Mouse (Mus musculus): ENCODE data around the gene Dnmt3a. TPM values are rescaled to one million over a fixed set of nuclear protein-coding genes. Genes with fewer than 3 reads are reported as not detected.
"Not testable (repeated sequence)": the region's sequence is repeated elsewhere in the genome, so short reads cannot be mapped to it uniquely, and the experiment has no call there.

The Dnmt3a gene
- polyA plus RNA-seq, 1 experiment from 2014 or later: 95.7 TPM

GRCm38 (mm10) chr12:3917668-3918341 lies 112.0 kb downstream of the Dnmt3a start:
- ATAC-seq (ENCODE audit: low read depth): peak; percentile 47
- Histone ChIP-seq H3K9me3 (no peaks in the 10 kb centered on the region), H3K36me3 (0 out of 2 replicates have a peak, but pooled peaks cover 8% of the 10 kb centered on the region), H3K27me3 (no peaks in the 10 kb centered on the region), H3K4me3 (no peak overlapping the region), H3K4me1 (replicated peaks) (peaks cover 18% of the 10 kb centered on the region), H3K4me2 (no peak overlapping the region), H3K9ac (no peak overlapping the region), H3K27ac (replicated peaks) (no peak overlapping the region)
- WGBS: 23% methylated on average over 14 of the region's 14 CpGs

- Histone ChIP-seq H3K4me2 (no peak overlapping the region), H3K27ac (replicated peaks) (no peak overlapping the region), H3K4me3 (no peak overlapping the region), H3K27me3 (no peaks in the 10 kb centered on the region), H3K36me3 (0 out of 2 replicates have a peak, but pooled peaks cover 8% of the 10 kb centered on the region), H3K9ac (no peak overlapping the region), H3K4me1 (replicated peaks) (peaks cover 18% of the 10 kb centered on the region), H3K9me3 (no peaks in the 10 kb centered on the region)
- ATAC-seq (ENCODE audit: low read depth): no peak
- 73% methylated on average over 3 of the region's 3 CpGs for WGBS
These were observed 112.8 kb downstream of the Dnmt3a start for GRCm38 (mm10) chr12:3918577-3918976.

GRCm38 (mm10) chr12:3919423-3919822 lies 113.6 kb downstream of the Dnmt3a start:
- no peak overlapping the region for H3K4me3 ChIP-seq
- H3K9ac ChIP-seq: no peak overlapping the region
- no peaks in the 10 kb centered on the region for H3K9me3 ChIP-seq
- H3K4me2 ChIP-seq: no peak overlapping the region
- 85% methylated on average over 3 of the region's 3 CpGs for WGBS
- no peaks in the 10 kb centered on the region for H3K27me3 ChIP-seq
- H3K27ac ChIP-seq (replicated peaks): no peak overlapping the region
- no peak for ATAC-seq (ENCODE audit: low read depth)
- H3K36me3 ChIP-seq: 0 out of 2 replicates have a peak, but pooled peaks cover 3% of the 10 kb centered on the region
- H3K4me1 ChIP-seq (replicated peaks): peaks cover 18% of the 10 kb centered on the region

GRCm38 (mm10) chr12:3926127-3926526 lies 120.3 kb downstream of the Dnmt3a start:
- H3K4me2 ChIP-seq: no peak overlapping the region
- H3K27ac ChIP-seq (replicated peaks): no peak overlapping the region
- H3K4me3 ChIP-seq: no peak overlapping the region
- H3K27me3 ChIP-seq: no peaks in the 10 kb centered on the region
- H3K9me3 ChIP-seq: no peaks in the 10 kb centered on the region
- no peak for ATAC-seq (ENCODE audit: low read depth)
- no peak overlapping the region for H3K9ac ChIP-seq
- WGBS: 0% methylated on average over 1 of the region's 1 CpGs
- peaks cover 10% of the 10 kb centered on the region for H3K4me1 ChIP-seq (replicated peaks)
- H3K36me3 ChIP-seq: no peaks in the 10 kb centered on the region

GRCm38 (mm10) chr12:3928841-3929240 lies 123.0 kb downstream of the Dnmt3a start:
- WGBS: 77% methylated on average over 3 of the region's 3 CpGs
- no peaks in the 10 kb centered on the region for H3K36me3 ChIP-seq
- no peak overlapping the region for H3K4me2 ChIP-seq
- no peaks in the 10 kb centered on the region for H3K9me3 ChIP-seq
- ATAC-seq (ENCODE audit: low read depth): no peak
- H3K27me3 ChIP-seq: no peaks in the 10 kb centered on the region
- H3K9ac ChIP-seq: no peak overlapping the region
- H3K4me1 ChIP-seq (replicated peaks): no peaks in the 10 kb centered on the region
- no peak overlapping the region for H3K27ac ChIP-seq (replicated peaks)
- H3K4me3 ChIP-seq: no peak overlapping the region

GRCm38 (mm10) chr12:3930090-3930865 lies 124.5 kb downstream of the Dnmt3a start:
- not testable (repeated sequence) for H3K27ac ChIP-seq (replicated peaks); H3K27me3 ChIP-seq; H3K9ac ChIP-seq; H3K4me2 ChIP-seq; H3K36me3 ChIP-seq; H3K4me1 ChIP-seq (replicated peaks); H3K4me3 ChIP-seq; ATAC-seq (ENCODE audit: low read depth); H3K9me3 ChIP-seq
- 94% methylated on average over 37 of the region's 47 CpGs for WGBS

GRCm38 (mm10) chr12:3942026-3942425 lies 136.2 kb downstream of the Dnmt3a start:
- Histone ChIP-seq H3K9me3 (no peaks in the 10 kb centered on the region), H3K4me1 (replicated peaks) (peaks cover 15% of the 10 kb centered on the region), H3K36me3 (no peaks in the 10 kb centered on the region), H3K4me3 (no peak overlapping the region), H3K27ac (replicated peaks) (no peak overlapping the region), H3K27me3 (peaks cover 7% of the 10 kb centered on the region), H3K9ac (no peak overlapping the region), H3K4me2 (no peak overlapping the region)
- 0 out of 2 replicates have a peak, but pooled peaks have one; percentile 48 for ATAC-seq (ENCODE audit: low read depth)
- 7% methylated on average over 11 of the region's 11 CpGs for WGBS

GRCm38 (mm10) chr12:3944454-3945073 lies 138.8 kb downstream of the Dnmt3a start:
- no peaks in the 10 kb centered on the region for H3K36me3 ChIP-seq
- H3K4me2 ChIP-seq: no peak overlapping the region
- peaks cover 21% of the 10 kb centered on the region for H3K4me1 ChIP-seq (replicated peaks)
- peak; percentile 58; the same call in 1 of the 2 replicates for ATAC-seq (ENCODE audit: low read depth)
- 21% methylated on average over 4 of the region's 4 CpGs for WGBS
- H3K27me3 ChIP-seq: peaks cover 16% of the 10 kb centered on the region
- H3K9ac ChIP-seq: no peak overlapping the region
- no peak overlapping the region for H3K4me3 ChIP-seq
- H3K27ac ChIP-seq (replicated peaks): no peak overlapping the region
- H3K9me3 ChIP-seq: no peaks in the 10 kb centered on the region

GRCm38 (mm10) chr12:3947503-3947902 lies 141.7 kb downstream of the Dnmt3a start:
- Histone ChIP-seq H3K4me2 (no peak overlapping the region), H3K9ac (no peak overlapping the region), H3K27me3 (peaks cover 13% of the 10 kb centered on the region), H3K4me3 (no peak overlapping the region), H3K9me3 (no peaks in the 10 kb centered on the region), H3K4me1 (replicated peaks) (peaks cover 16% of the 10 kb centered on the region), H3K36me3 (no peaks in the 10 kb centered on the region), H3K27ac (replicated peaks) (no peak overlapping the region)
- WGBS: 63% methylated on average over 6 of the region's 6 CpGs
- no peak for ATAC-seq (ENCODE audit: low read depth)

GRCm38 (mm10) chr12:3954651-3955050 lies 148.8 kb downstream of the Dnmt3a start, which contains the start of gene Pomc:
Gene Pomc (plus strand): TSS chr12:3954951.
- ATAC-seq (ENCODE audit: low read depth): no peak
- Histone ChIP-seq H3K4me2 (peak within 1 kb of the TSS; percentile 18; the same call in 1 of the 2 replicates), H3K27me3 (peaks cover 55% of the 10 kb centered on the region), H3K36me3 (no peaks in the 10 kb centered on the region), H3K4me1 (replicated peaks) (peaks cover 8% of the 10 kb centered on the region), H3K9ac (no peak within 1 kb of the TSS), H3K9me3 (no peaks in the 10 kb centered on the region), H3K4me3 (no peak within 1 kb of the TSS), H3K27ac (replicated peaks) (no peak within 1 kb of the TSS)
- WGBS: 23% methylated on average over 22 of the region's 22 CpGs

- 30% methylated on average over 10 of the region's 10 CpGs for WGBS
- ATAC-seq (ENCODE audit: low read depth): no peak
These were observed 149.6 kb downstream of the Dnmt3a start for GRCm38 (mm10) chr12:3955371-3955770.

GRCm38 (mm10) chr12:3956351-3956750 lies 150.5 kb downstream of the Dnmt3a start:
- Histone ChIP-seq H3K9me3 (no peaks in the 10 kb centered on the region), H3K4me2 (no peak overlapping the region), H3K36me3 (no peaks in the 10 kb centered on the region), H3K27ac (replicated peaks) (no peak overlapping the region), H3K4me3 (no peak overlapping the region), H3K27me3 (peaks cover 53% of the 10 kb centered on the region), H3K9ac (no peak overlapping the region), H3K4me1 (replicated peaks) (peaks cover 16% of the 10 kb centered on the region)
- ATAC-seq (ENCODE audit: low read depth): no peak
- 16% methylated on average over 3 of the region's 3 CpGs for WGBS

More at GRCm38 (mm10) chr12:3955371-3955770, 149.6 kb downstream of the Dnmt3a start:
- Histone ChIP-seq H3K27me3 (peaks cover 53% of the 10 kb centered on the region), H3K4me2 (no peak overlapping the region), H3K36me3 (no peaks in the 10 kb centered on the region), H3K9me3 (no peaks in the 10 kb centered on the region), H3K4me3 (no peak overlapping the region), H3K9ac (no peak overlapping the region), H3K27ac (replicated peaks) (no peak overlapping the region), H3K4me1 (replicated peaks) (peaks cover 11% of the 10 kb centered on the region)
